Mouse (Mus musculus): ENCODE data around the gene Lrrc45. TPM values are rescaled to one million over a fixed set of nuclear protein-coding genes. Genes with fewer than 3 reads are reported as not detected.
A peak's percentile ranks its signal among the peaks of the same experiment; 100 is the strongest.
"Not testable (repeated sequence)": the region's sequence is repeated elsewhere in the genome, so short reads cannot be mapped to it uniquely, and the experiment has no call there.

The Lrrc45 gene
- polyA plus RNA-seq, 1 experiment, result 10.6 TPM

GRCm38 (mm10) chr11:120749430-120749829 is 35.7 kb downstream of the Lrrc45 start:
- Histone ChIP-seq H3K4me2 (ENCODE audit: low read depth) (no peak overlapping the region), H3K4me3 (no peak overlapping the region), H3K36me3 (ENCODE audit: control insufficient read depth, insufficient read depth) (no peaks in the 10 kb centered on the region), H3K79me2 (ENCODE audit: control insufficient read depth, insufficient read depth) (no peaks in the 10 kb centered on the region), H3ac (ENCODE audit: control insufficient read depth, insufficient read length) (no peak overlapping the region), H3K27me3 (ENCODE audit: control insufficient read depth, insufficient read depth, insufficient read length) (peaks cover 4% of the 10 kb centered on the region)
- TF ChIP-seq CEBPB (IDR thresholded peaks at IDR 0.05; ENCODE audit: insufficient read depth, poor library complexity, severe bottlenecking) (no peak), REST (IDR thresholded peaks at IDR 0.05; ENCODE audit: insufficient read depth, insufficient read length) (no peak), POLR2A (IDR thresholded peaks at IDR 0.05; ENCODE audit: insufficient read length, low read depth) (no peak), USF1 (IDR thresholded peaks at IDR 0.05; ENCODE audit: low read depth) (no peak), MYOG (IDR thresholded peaks at IDR 0.05; ENCODE audit: control insufficient read depth in 1 of 3, insufficient read depth in 1 of 3, insufficient read length in 2 of 3, low read depth in 2 of 3) (no peak), TCF12 (IDR thresholded peaks at IDR 0.05; ENCODE audit: insufficient read depth, poor library complexity, severe bottlenecking) (no peak), MYOD1 (IDR thresholded peaks at IDR 0.05; ENCODE audit: control insufficient read depth in 1 of 3, insufficient read length in 2 of 3, low read depth in 2 of 3) (no peak)

GRCm38 (mm10) chr11:120751606-120752005 is 37.9 kb downstream of the Lrrc45 start:
- TF ChIP-seq TCF3 (IDR thresholded peaks at IDR 0.05; ENCODE audit: insufficient read length, low read depth) (no peak), REST (IDR thresholded peaks at IDR 0.05; ENCODE audit: insufficient read depth, insufficient read length) (no peak), POLR2A (IDR thresholded peaks at IDR 0.05; ENCODE audit: insufficient read length, low read depth) (no peak), MAX (IDR thresholded peaks at IDR 0.05; ENCODE audit: low read depth) (no peak), E2F4 (IDR thresholded peaks at IDR 0.05; ENCODE audit: insufficient read depth) (no peak), MYOD1 (IDR thresholded peaks at IDR 0.05; ENCODE audit: control insufficient read depth in 1 of 3, insufficient read length in 2 of 3, low read depth in 2 of 3) (no peak), USF1 (IDR thresholded peaks at IDR 0.05; ENCODE audit: low read depth) (no peak), MYOG (IDR thresholded peaks at IDR 0.05; ENCODE audit: control insufficient read depth in 1 of 3, insufficient read depth in 1 of 3, insufficient read length in 2 of 3, low read depth in 2 of 3) (no peak), SRF (IDR thresholded peaks at IDR 0.05; ENCODE audit: control insufficient read depth, insufficient read length, low read depth) (no peak), CEBPB (IDR thresholded peaks at IDR 0.05; ENCODE audit: insufficient read depth, poor library complexity, severe bottlenecking) (no peak), POLR2AphosphoS2 (IDR thresholded peaks at IDR 0.05; ENCODE audit: insufficient read length, low read depth) (no peak), TCF12 (IDR thresholded peaks at IDR 0.05; ENCODE audit: insufficient read depth, poor library complexity, severe bottlenecking) (no peak)

GRCm38 (mm10) chr11:120760236-120760635 is 46.5 kb downstream of the Lrrc45 start:
- H3K36me3 ChIP-seq (ENCODE audit: control insufficient read depth, insufficient read depth), result no peaks in the 10 kb centered on the region
- H3K4me3 ChIP-seq, result no peak overlapping the region
- H3K27me3 ChIP-seq (ENCODE audit: control insufficient read depth, insufficient read depth, insufficient read length), result no peaks in the 10 kb centered on the region
- H3ac ChIP-seq (ENCODE audit: control insufficient read depth, insufficient read length), result no peak overlapping the region
- H3K79me2 ChIP-seq (ENCODE audit: control insufficient read depth, insufficient read depth), result no peaks in the 10 kb centered on the region
- no peak overlapping the region for H3K4me2 ChIP-seq (ENCODE audit: low read depth)
- TF ChIP-seq E2F4 (IDR thresholded peaks at IDR 0.05; ENCODE audit: insufficient read depth) (no peak), MAX (IDR thresholded peaks at IDR 0.05; ENCODE audit: low read depth) (no peak), TCF3 (IDR thresholded peaks at IDR 0.05; ENCODE audit: insufficient read length, low read depth) (no peak), TCF12 (IDR thresholded peaks at IDR 0.05; ENCODE audit: insufficient read depth, poor library complexity, severe bottlenecking) (no peak), MYOD1 (IDR thresholded peaks at IDR 0.05; ENCODE audit: control insufficient read depth in 1 of 3, insufficient read length in 2 of 3, low read depth in 2 of 3) (no peak), POLR2A (IDR thresholded peaks at IDR 0.05; ENCODE audit: insufficient read length, low read depth) (no peak), CEBPB (IDR thresholded peaks at IDR 0.05; ENCODE audit: insufficient read depth, poor library complexity, severe bottlenecking) (no peak), POLR2AphosphoS2 (IDR thresholded peaks at IDR 0.05; ENCODE audit: insufficient read length, low read depth) (no peak), MYOG (IDR thresholded peaks at IDR 0.05; ENCODE audit: control insufficient read depth in 1 of 3, insufficient read depth in 1 of 3, insufficient read length in 2 of 3, low read depth in 2 of 3) (no peak), REST (IDR thresholded peaks at IDR 0.05; ENCODE audit: insufficient read depth, insufficient read length) (no peak), USF1 (IDR thresholded peaks at IDR 0.05; ENCODE audit: low read depth) (no peak)

More at GRCm38 (mm10) chr11:120751606-120752005, 37.9 kb downstream of the Lrrc45 start:
- Histone ChIP-seq H3ac (ENCODE audit: control insufficient read depth, insufficient read length) (no peak overlapping the region), H3K36me3 (ENCODE audit: control insufficient read depth, insufficient read depth) (no peaks in the 10 kb centered on the region), H3K79me2 (ENCODE audit: control insufficient read depth, insufficient read depth) (no peaks in the 10 kb centered on the region), H3K4me3 (no peak overlapping the region), H3K27me3 (ENCODE audit: control insufficient read depth, insufficient read depth, insufficient read length) (no peaks in the 10 kb centered on the region), H3K4me2 (ENCODE audit: low read depth) (peak overlapping the region; percentile 1)

GRCm38 (mm10) chr11:120761811-120762671 is 48.3 kb downstream of the Lrrc45 start:
- Histone ChIP-seq H3K36me3 (ENCODE audit: control insufficient read depth, insufficient read depth) (no peaks in the 10 kb centered on the region), H3K4me2 (ENCODE audit: low read depth) (peak overlapping the region; percentile 42), H3ac (ENCODE audit: control insufficient read depth, insufficient read length) (no peak overlapping the region), H3K79me2 (ENCODE audit: control insufficient read depth, insufficient read depth) (no peaks in the 10 kb centered on the region), H3K27me3 (ENCODE audit: control insufficient read depth, insufficient read depth, insufficient read length) (no peaks in the 10 kb centered on the region), H3K4me3 (no peak overlapping the region)
- no peak for TF ChIP-seq MAX (IDR thresholded peaks at IDR 0.05; ENCODE audit: low read depth)
- no peak for TF ChIP-seq MYOG (IDR thresholded peaks at IDR 0.05; ENCODE audit: control insufficient read depth in 1 of 3, insufficient read depth in 1 of 3, insufficient read length in 2 of 3, low read depth in 2 of 3)
- no peak for TF ChIP-seq MYOD1 (IDR thresholded peaks at IDR 0.05; ENCODE audit: control insufficient read depth in 1 of 3, insufficient read length in 2 of 3, low read depth in 2 of 3)
- TF ChIP-seq SRF (IDR thresholded peaks at IDR 0.05; ENCODE audit: control insufficient read depth, insufficient read length, low read depth), result no peak
- no peak for TF ChIP-seq E2F4 (IDR thresholded peaks at IDR 0.05; ENCODE audit: insufficient read depth)
- TF ChIP-seq TCF3 (IDR thresholded peaks at IDR 0.05; ENCODE audit: insufficient read length, low read depth), result no peak

- not testable (repeated sequence) for H3K79me2 ChIP-seq (ENCODE audit: control insufficient read depth, insufficient read depth); H3ac ChIP-seq (ENCODE audit: control insufficient read depth, insufficient read length); H3K36me3 ChIP-seq (ENCODE audit: control insufficient read depth, insufficient read depth); H3K27me3 ChIP-seq (ENCODE audit: control insufficient read depth, insufficient read depth, insufficient read length); H3K4me3 ChIP-seq
- H3K4me2 ChIP-seq (ENCODE audit: low read depth), result peak within 1 kb of the TSS; percentile 42
These were observed 48.9 kb downstream of the Lrrc45 start, which contains the start of gene Hmga1b for GRCm38 (mm10) chr11:120762672-120763041. Gene Hmga1b (plus strand): TSS chr11:120762794.
